Mouse (Mus musculus) heart, embryonic 11.5 days (tissue): ENCODE measurements at regions not wholly inside any gene's neighbourhood (a gene's known extent, or its start where the extent isn't known, plus 50 kb on each side); places are given as distances from the start of the nearest gene placed in this dataset.

Experiments used
- ATAC-seq: fragments of 200-750 bp; cut with Nextera tagmentation; replicated peaks from 2 replicates; pipeline ENCODE4 v1.8.0; 2017; ENCODE audit warnings: moderate library complexity; ENCODE audit not compliant: insufficient number of reproducible peaks, low FRiP score, low TSS enrichment
- H3K27ac ChIP-seq: fragments of 300-500 bp; sonication (generic); 2 replicates; pipeline ENCODE4 v1.5.1; 2014; ENCODE audit warnings: mild to moderate bottlenecking, low read depth, low read length
- H3K27me3 ChIP-seq: fragments of 300-500 bp; sonication (generic); 2 replicates; pipeline ENCODE4 v1.6.1; 2014; ENCODE audit warnings: mild to moderate bottlenecking, low read length, mixed read lengths; ENCODE audit not compliant: control insufficient read depth, insufficient read depth
- H3K36me3 ChIP-seq: fragments of 300-500 bp; sonication (generic); 2 replicates; pipeline ENCODE4 v1.6.1; 2014; ENCODE audit warnings: mild to moderate bottlenecking, low read length, moderate library complexity, mixed read lengths; ENCODE audit not compliant: control insufficient read depth, insufficient read depth
- H3K4me1 ChIP-seq: fragments of 300-500 bp; sonication (generic); 2 replicates; pipeline ENCODE4 v1.6.1; 2014; ENCODE audit warnings: low read length; ENCODE audit not compliant: control insufficient read depth, insufficient read depth
- H3K4me2 ChIP-seq: fragments of 300-500 bp; sonication (generic); 2 replicates; pipeline ENCODE4 v1.6.1; 2014; ENCODE audit warnings: mild to moderate bottlenecking, moderate library complexity
- H3K4me3 ChIP-seq: fragments of 300-500 bp; sonication (generic); 2 replicates; pipeline ENCODE4 v1.5.1; 2014; ENCODE audit warnings: low read depth, low read length
- H3K9ac ChIP-seq: fragments of 300-500 bp; sonication (generic); 2 replicates; pipeline ENCODE4 v1.6.1; 2014; ENCODE audit warnings: mild to moderate bottlenecking, low read depth, low read length, moderate library complexity
- H3K9me3 ChIP-seq: fragments of 300-500 bp; sonication (generic); replicated peaks from 2 replicates; pipeline ENCODE4 v1.6.1; 2016; ENCODE audit warnings: low read length; ENCODE audit not compliant: control insufficient read depth
- WGBS: fragments of 180-500 bp; shearing (Covaris S2); extraction: QIAGEN DNeasy Blood & Tissue Kit; methylation state at CpG from one replicate; pipeline ENCODE4 v1.1.7; 2014; ENCODE audit not compliant: insufficient replicate concordance; 5-methylcytosine and 5-hydroxymethylcytosine counted together

GRCm38 (mm10) chr8:115560985-115561916, 146.3 kb downstream of the Maf start:
- Histone ChIP-seq H3K36me3 (no peaks in the 10 kb centered on the region), H3K9me3 (no peaks in the 10 kb centered on the region), H3K27me3 (no peaks in the 10 kb centered on the region), H3K27ac (no peak overlapping the region), H3K4me3 (no peak overlapping the region), H3K9ac (no peak overlapping the region), H3K4me1 (peaks cover 13% of the 10 kb centered on the region; the same call in 1 of the 2 replicates), H3K4me2 (peak overlapping the region; percentile 40; the same call in 1 of the 2 replicates)
- whole genome bisulfite sequencing, result 20% methylated on average over 18 of the region's 18 CpGs
- no peak for ATAC-seq

DNA sequence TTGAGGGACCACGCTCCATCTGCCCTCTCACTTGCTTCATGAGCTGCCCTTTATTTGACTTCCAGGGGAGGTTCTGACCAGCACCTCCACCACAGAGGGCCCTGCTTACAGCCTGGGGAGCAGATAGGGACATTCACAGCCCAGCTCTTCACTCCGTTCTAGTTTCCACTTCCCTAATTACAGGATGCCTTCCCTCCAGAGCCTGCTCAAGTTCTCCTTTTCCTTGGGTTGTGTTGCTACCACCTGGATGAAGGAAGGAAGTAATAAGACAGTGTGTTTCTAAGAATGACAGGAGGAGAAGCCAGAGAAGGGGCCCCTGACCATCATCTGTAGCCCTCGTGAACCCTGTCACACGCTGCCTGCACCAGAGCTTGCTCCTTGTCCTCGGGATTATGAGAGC, 152.1 kb downstream of the Maf start:
- no peak overlapping the region for H3K9ac ChIP-seq
- WGBS, result 75% methylated on average over 5 of the region's 5 CpGs
- no peaks in the 10 kb centered on the region for H3K27me3 ChIP-seq
- H3K4me2 ChIP-seq, result no peak overlapping the region
- H3K27ac ChIP-seq, result no peak overlapping the region
- H3K4me3 ChIP-seq, result no peak overlapping the region
- H3K9me3 ChIP-seq, result no peaks in the 10 kb centered on the region
- no peak for ATAC-seq
- H3K4me1 ChIP-seq, result no peaks in the 10 kb centered on the region
- H3K36me3 ChIP-seq, result no peaks in the 10 kb centered on the region

- Histone ChIP-seq H3K4me1 (no peaks in the 10 kb centered on the region), H3K9ac (no peak overlapping the region), H3K36me3 (no peaks in the 10 kb centered on the region), H3K27ac (no peak overlapping the region), H3K9me3 (no peaks in the 10 kb centered on the region), H3K4me2 (no peak overlapping the region), H3K4me3 (no peak overlapping the region), H3K27me3 (no peaks in the 10 kb centered on the region)
- no peak for ATAC-seq
- 75% methylated on average over 5 of the region's 5 CpGs for WGBS
Measured at GRCm38 (mm10) chr8:115554185-115554584, 153.4 kb downstream of the Maf start.

- H3K27ac ChIP-seq, result no peak overlapping the region
- ATAC-seq, result no peak
- H3K27me3 ChIP-seq, result no peaks in the 10 kb centered on the region
- no peak overlapping the region for H3K4me2 ChIP-seq
- H3K9me3 ChIP-seq, result no peaks in the 10 kb centered on the region
- H3K9ac ChIP-seq, result no peak overlapping the region
- H3K4me3 ChIP-seq, result no peak overlapping the region
- 50% methylated on average over 5 of the region's 5 CpGs for WGBS
- H3K36me3 ChIP-seq, result no peaks in the 10 kb centered on the region
- no peaks in the 10 kb centered on the region for H3K4me1 ChIP-seq
Measured at GRCm38 (mm10) chr8:115551262-115551661, 156.3 kb downstream of the Maf start.

DNA sequence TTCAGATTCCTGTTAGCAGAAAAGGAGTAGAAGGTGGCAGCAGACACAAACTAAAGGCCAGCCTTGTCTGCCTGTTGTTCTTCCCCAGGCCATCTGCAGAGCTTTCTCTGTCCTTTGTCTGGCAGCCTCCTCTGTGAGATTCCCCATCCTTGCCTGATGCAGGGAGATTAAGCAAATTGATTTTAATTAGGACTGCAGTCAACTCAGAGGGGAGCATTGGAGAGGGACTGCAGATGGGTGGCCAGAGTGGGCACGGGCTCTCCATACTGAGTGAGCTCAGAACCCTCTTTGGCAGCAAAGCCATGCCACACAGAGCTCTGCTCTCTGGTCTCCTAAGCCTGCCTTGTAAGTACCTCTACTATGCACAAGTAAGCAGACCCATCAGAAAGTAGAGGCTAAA, 158.5 kb downstream of the Maf start:
- H3K4me3 ChIP-seq, result no peak overlapping the region
- ATAC-seq, result no peak
- H3K9me3 ChIP-seq, result no peaks in the 10 kb centered on the region
- H3K27me3 ChIP-seq, result no peaks in the 10 kb centered on the region
- 72% methylated on average over 1 of the region's 1 CpGs for WGBS
- no peaks in the 10 kb centered on the region for H3K36me3 ChIP-seq
- H3K9ac ChIP-seq, result no peak overlapping the region
- no peak overlapping the region for H3K4me2 ChIP-seq
- no peaks in the 10 kb centered on the region for H3K4me1 ChIP-seq
- no peak overlapping the region for H3K27ac ChIP-seq

DNA sequence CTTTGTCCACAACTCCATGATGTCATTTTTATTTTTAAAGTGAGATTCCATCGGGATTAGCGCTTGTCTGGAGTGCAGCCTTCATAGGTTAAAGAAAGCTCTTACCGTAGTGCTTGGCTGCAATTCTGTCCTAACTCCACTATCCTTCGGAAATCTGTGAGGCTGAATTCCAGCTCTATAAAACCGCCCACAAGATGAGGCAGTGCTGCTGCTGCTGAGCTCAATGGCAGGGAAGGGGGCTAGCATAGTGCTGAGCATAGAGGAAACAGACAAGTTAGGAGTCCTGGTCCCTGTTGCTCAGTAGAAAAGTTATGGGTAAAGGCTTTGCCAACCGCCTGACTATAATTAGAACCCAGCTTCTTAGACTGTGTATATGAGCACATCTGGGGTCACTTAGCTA, 163.5 kb downstream of the Maf start:
- no peak for ATAC-seq
- Histone ChIP-seq H3K4me1 (peaks cover 4% of the 10 kb centered on the region; the same call in 1 of the 2 replicates), H3K4me2 (no peak overlapping the region), H3K9me3 (no peaks in the 10 kb centered on the region), H3K36me3 (no peaks in the 10 kb centered on the region), H3K27me3 (no peaks in the 10 kb centered on the region), H3K4me3 (no peak overlapping the region), H3K9ac (no peak overlapping the region), H3K27ac (no peak overlapping the region)
- WGBS, result 64% methylated on average over 6 of the region's 6 CpGs

- H3K9ac ChIP-seq, result no peak overlapping the region
- H3K9me3 ChIP-seq, result no peaks in the 10 kb centered on the region
- no peak overlapping the region for H3K4me2 ChIP-seq
- no peak for ATAC-seq
- no peaks in the 10 kb centered on the region for H3K27me3 ChIP-seq
- H3K4me3 ChIP-seq, result no peak overlapping the region
- H3K27ac ChIP-seq, result no peak overlapping the region
- 89% methylated on average over 3 of the region's 3 CpGs for WGBS
- H3K4me1 ChIP-seq, result peaks cover 11% of the 10 kb centered on the region; the same call in 1 of the 2 replicates
- H3K36me3 ChIP-seq, result no peaks in the 10 kb centered on the region
Measured at GRCm38 (mm10) chr8:115542935-115543334, 164.7 kb downstream of the Maf start.

DNA sequence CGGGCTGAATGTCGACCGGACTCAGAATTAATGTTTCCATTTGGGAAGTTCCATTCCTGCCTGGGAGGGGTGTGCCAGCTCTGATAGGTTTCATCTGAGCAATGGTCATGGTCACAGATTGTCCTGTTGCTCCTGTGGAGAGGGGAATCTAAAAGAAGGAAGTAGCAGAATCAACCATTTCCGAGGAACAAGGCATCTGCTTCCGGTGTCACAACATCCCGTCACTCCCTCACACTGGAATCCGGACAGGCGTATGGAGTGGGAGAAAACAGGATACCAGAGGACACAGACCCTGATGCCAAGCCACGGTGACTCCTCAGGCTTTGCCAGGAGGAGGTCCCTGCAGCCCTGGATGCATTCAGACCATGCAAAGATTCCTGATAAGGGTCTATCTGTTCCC, 168.0 kb downstream of the Maf start:
- Histone ChIP-seq H3K9ac (no peak overlapping the region), H3K36me3 (no peaks in the 10 kb centered on the region), H3K4me1 (peaks cover 11% of the 10 kb centered on the region), H3K9me3 (no peaks in the 10 kb centered on the region), H3K4me2 (no peak overlapping the region), H3K27me3 (no peaks in the 10 kb centered on the region), H3K4me3 (no peak overlapping the region), H3K27ac (no peak overlapping the region)
- 42% methylated on average over 9 of the region's 9 CpGs for WGBS
- ATAC-seq, result no peak

GRCm38 (mm10) chr8:115538236-115538635, 169.4 kb downstream of the Maf start:
- no peak for ATAC-seq
- no peak overlapping the region for H3K27ac ChIP-seq
- WGBS, result 19% methylated on average over 4 of the region's 4 CpGs

More at GRCm38 (mm10) chr8:115538236-115538635, 169.4 kb downstream of the Maf start:
- H3K4me1 ChIP-seq, result peaks cover 11% of the 10 kb centered on the region
- no peaks in the 10 kb centered on the region for H3K36me3 ChIP-seq
- no peaks in the 10 kb centered on the region for H3K27me3 ChIP-seq
- H3K4me2 ChIP-seq, result no peak overlapping the region
- no peaks in the 10 kb centered on the region for H3K9me3 ChIP-seq
- H3K4me3 ChIP-seq, result no peak overlapping the region
- H3K9ac ChIP-seq, result no peak overlapping the region
